Mouse (Mus musculus): Measurements from ENCODE around the gene Braf.

DNA sequence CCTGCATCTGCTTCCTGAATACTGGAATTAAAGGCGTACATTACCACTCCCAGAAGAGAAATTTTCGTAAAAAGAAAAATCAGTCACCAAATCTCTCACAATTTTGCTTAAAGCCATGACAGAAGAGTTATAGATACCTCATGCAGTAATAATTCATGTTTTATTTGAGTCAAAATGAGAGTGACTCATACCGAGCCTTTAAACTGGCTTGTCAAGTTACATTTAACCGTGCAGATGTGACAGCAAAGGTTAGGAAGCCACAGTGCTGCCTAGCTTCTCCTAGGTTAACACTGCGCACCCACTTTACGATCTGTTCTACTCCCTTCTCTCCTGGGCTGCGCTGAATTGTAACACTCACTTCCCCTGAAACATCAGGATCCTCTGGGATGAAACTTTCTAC, 10.9 kb downstream of the Braf start:
- TF ChIP-seq GABPA (IDR thresholded peaks at IDR 0.05; ENCODE audit: insufficient replicate concordance, low read depth, low read length) (no peak), CTCF (conservative IDR thresholded peaks at IDR 0.05 in 1 of 2, IDR thresholded peaks at IDR 0.05 in 1 of 2; ENCODE audit: low read depth in 2 of 2, low read length in 2 of 2) (no peak), EP300 (IDR thresholded peaks at IDR 0.05; ENCODE audit: low read length) (peak; percentile 91), POLR2A (IDR thresholded peaks at IDR 0.05; ENCODE audit: low read depth, low read length) (no peak), TCF12 (IDR thresholded peaks at IDR 0.05; ENCODE audit: low read depth, low read length) (no peak), UBTF (IDR thresholded peaks at IDR 0.05; ENCODE audit: low read depth, low read length) (no peak), KAT2A (IDR thresholded peaks at IDR 0.05; ENCODE audit: insufficient replicate concordance, low read length) (no peak), NELFE (IDR thresholded peaks at IDR 0.05; ENCODE audit: low read depth, low read length) (no peak)

Measured in CH12.LX (cell line).